Mouse (Mus musculus) liver, postnatal 0 days (tissue): ENCODE measurements around the gene Col2a1.

Source experiments
- CTCF ChIP-seq: sonication (generic); IDR thresholded peaks from 2 replicates; pipeline ENCODE4 v1.5.1; 2016; ENCODE audit warnings: antibody characterized with exemption, low read depth
- EP300 ChIP-seq: IDR thresholded peaks from 2 replicates; pipeline ENCODE4 v1.6.1; 2016; ENCODE audit warnings: antibody characterized with exemption, low read depth, mild to moderate bottlenecking

GRCm38 (mm10) chr15:97949706-97950105 lies 54.8 kb downstream of the Col2a1 start:
- TF ChIP-seq CTCF (no peak), EP300 (no peak)
